Mouse (Mus musculus) urinary bladder, postnatal 36 days (tissue): Measurements from ENCODE around the gene Tunar.
A peak's percentile ranks its signal among the peaks of the same experiment; 100 is the strongest.

ENCODE experiments used
- DNase-seq, 2 experiments: peaks; one replicate each; pipeline ENCODE4 v3.0.0; 2022; ENCODE audit warnings: low spot score in 2 of 2, mixed read lengths in 1 of 2

The Tunar gene

GRCm38 (mm10) chr12:105333570-105333969 lies at the start of gene Tunar:
Gene Tunar, plus strand, starts transcription at chr12:105333870.
- no peak for DNase-seq

DNA sequence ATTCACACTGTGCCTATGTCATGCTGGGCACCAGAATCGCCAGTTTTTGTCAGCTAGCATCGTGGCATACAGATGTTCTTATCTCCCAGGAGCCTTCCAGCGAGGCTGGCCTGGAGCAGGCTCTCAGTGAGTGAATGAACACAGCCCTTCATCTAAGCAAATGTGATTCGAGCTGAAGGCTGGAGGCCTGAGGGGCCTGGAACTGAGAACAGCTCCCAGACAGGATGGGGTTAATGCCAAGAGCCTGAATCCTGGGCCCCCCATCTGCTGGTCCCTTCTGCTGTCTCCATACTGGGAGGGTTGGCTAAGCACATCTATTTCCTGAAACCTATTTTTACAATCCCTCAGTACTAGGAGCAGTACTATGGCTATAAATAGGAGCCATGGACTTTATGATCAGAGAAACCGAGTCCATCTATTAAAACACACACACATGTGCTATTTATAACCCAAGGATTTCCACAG lies 21.1 kb upstream of the Tunar start:
- DNase-seq, result no peak

DNA sequence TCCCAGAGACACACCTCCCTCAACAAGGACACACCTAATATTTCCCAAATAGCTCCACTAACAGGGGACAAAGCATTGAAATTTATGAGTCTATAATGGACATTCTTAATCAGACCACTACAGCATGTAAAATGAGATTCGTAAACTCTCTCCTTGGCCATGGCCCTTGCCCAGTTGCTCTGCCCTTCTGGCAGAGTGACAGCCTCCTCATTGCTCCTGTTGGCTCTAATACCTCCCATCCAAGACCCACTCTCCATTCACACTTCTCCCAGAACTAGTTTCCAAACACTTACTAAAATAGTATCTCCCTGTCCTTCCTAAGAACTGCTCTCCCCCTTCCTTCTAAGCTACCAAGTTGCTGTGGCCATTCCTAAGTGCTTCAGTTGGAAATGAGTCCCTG lies 19.3 kb upstream of the Tunar start:
- no peak for DNase-seq

DNA sequence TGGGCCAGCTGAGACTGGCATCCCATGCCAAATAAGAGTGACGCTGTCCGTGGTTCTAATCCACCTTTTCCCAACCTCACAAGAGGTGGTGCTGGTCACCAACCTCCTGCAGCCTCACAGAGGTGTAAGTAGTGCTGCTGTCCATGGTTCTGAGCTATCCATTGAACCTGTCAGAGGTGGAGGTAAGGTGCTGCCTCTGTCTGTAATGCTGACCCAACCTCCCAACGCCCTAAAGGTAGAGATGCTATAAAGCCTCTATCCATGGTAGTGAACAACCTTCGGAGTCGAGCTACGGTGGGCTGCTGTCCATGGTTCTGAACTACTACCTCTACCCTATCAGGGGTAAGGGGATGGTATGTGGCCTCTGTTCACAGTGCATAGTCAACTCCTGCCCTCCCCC lies 11.5 kb upstream of the Tunar start:
- DNase-seq, result peak in 1 of 2 experiments; percentile 1

- no peak for DNase-seq
These were observed 6.6 kb upstream of the Tunar start for GRCm38 (mm10) chr12:105327051-105327450.

DNA sequence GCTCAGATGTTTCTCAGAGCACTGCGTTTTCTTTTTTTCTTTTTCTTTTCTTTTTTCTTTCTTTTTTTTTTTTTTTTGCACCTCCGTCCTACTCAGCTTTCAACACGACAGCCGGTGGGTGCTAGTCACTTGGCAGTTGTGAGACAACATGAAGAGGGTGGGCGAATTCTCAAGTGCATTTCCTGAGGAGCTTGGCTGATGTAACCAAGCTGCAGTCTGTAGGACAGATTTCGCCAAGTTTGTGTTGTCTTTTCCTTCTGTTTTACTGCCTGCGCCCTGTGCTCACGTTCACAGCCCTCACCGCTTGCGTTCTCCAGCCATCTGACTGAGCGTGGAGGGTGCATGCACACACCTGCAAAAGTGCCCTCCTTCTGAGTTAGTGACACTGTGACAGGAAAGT lies 5.3 kb upstream of the Tunar start:
- no peak for DNase-seq

GRCm38 (mm10) chr12:105336094-105336420 lies 2.4 kb downstream of the Tunar start:
- no peak for DNase-seq

DNA sequence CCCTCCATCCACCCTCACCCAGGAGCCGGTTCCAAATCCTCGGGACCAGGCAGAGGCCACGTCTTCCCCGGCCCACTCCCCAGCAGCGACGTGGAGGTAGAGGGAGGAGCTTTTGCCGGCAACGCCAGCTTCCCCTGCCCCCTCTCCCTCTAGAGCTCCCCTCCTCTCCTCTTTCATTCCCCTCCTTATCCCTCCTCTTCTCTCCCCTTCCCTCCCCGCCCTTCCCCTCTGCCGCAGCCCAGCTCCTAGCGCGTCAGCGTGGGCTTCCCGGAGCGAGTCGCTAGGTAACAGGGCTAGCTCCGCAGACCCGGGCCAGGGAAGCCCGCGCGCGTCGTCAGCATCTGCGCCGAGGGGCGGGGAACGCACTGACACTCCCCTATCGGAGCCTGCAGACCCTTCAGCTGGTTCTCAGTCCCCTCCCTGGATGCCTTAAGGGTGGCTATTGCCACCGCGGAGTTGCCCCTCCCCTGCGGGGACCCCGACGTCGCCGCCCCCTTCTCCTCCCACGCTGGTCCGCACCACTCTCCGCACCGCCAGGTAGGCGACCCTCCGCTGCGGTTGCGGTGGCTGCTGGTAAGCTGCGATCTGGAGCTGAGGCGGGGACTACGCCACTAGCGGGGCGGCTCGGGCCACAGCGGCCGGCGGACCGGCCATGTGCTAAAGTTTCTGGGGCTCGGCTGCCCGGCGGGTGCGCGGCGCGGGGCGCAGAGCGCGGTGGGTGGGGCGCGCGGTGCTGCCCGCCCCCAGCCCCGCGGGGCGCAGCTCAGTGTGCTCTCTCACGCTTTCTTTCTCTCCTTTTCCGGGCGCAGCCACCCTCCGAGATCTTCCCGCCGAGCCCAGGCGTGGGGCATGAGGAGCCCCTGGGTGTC lies 3.0 kb downstream of the Tunar start:
- DNase-seq, result no peak

GRCm38 (mm10) chr12:105337290-105338005 lies 3.8 kb downstream of the Tunar start:
- DNase-seq, result no peak

DNA sequence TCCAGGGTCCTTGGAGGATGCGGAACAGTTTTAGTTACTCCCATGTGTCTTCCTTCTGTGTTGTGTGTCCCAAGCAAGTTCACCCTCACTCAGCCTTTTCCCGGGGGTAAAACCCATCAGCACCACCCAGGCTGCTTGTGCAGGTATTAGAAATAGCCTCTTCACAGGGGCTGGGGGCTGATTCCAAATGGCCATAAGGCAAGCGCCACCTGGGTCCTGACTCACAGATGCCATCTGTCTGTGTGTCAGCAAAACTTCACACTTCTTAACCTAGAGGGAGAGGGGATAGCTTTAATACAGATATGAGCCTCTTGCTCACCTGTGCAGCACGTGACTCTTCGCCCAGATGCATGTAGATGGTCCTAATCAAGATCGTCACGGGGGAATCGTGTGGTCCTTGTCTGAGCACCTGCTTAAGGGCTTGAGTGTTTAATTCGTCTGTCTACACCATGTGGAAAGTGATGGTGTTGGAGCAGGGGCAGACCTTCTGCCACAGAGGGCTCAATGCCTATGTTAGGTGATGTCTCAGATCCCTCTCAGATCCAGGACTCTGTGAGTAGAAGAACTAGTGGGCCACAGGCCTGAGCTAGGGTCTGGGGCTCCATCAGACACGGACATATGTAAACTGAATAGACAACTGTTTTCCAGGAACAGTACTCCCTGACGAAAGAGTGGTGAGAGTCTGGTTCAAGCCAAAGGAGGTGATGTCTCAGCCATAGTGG lies 4.7 kb downstream of the Tunar start:
- DNase-seq, result no peak

DNA sequence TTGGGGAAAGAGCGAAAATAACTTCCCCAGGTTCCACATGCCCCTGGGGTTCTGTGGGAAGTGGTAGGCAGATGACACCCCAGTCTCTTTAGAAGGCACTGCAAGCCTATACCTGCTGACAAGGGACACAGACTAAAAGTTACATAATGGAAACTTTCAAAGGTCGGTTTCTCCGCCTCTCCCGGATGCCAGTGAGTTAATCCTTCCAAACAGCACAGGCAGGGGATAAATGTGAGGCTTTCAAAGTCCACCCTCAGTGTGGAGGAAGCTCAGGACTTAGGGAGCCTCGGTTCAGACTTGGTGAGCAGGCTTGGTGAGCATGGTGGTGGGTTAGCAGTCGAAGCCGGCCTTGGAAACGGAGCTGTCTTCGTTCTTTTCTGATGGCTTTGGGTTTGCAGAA lies 7.9 kb downstream of the Tunar start:
- DNase-seq, result no peak

DNA sequence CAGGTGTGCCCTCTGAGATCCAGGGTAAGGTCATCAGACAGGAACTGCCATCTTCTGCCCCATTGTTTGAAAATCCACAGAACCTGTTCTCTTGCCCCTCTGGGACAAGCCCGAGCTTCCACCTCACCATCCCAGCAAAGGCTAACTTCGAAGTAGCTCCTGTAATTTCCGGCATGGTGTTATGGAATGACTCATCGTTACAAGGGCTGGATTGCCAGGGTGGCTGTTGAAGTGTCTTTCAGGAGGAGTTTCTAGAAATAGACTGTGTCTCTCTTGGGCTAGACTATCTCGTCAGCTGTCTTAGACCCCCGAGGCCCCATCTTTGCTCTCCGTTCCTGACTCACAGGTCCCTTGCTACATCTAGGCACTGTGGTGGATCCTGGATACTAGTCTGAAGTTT lies 10.8 kb downstream of the Tunar start:
- no peak for DNase-seq

GRCm38 (mm10) chr12:105346861-105347260 lies 13.2 kb downstream of the Tunar start:
- no peak for DNase-seq

DNA sequence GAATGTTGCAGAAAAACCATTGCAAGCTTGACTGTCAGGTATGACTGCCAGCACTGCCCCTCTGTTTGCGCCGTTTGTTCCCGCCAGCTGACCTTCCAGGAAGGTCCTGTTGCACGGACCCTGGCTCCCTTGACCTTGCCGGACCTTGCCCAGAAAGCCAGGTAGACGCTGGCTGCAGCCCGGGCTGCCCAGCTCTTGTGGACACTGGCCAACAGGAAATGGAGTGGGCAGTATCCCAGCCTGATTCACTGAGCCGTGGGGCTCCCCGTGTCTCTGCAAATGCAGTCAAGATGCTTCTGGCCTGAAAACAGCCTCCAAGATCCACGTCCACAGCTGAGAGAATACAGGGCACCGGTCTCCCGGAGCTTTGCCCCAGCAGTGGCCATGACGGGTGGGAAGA lies 13.6 kb downstream of the Tunar start:
- no peak for DNase-seq

DNA sequence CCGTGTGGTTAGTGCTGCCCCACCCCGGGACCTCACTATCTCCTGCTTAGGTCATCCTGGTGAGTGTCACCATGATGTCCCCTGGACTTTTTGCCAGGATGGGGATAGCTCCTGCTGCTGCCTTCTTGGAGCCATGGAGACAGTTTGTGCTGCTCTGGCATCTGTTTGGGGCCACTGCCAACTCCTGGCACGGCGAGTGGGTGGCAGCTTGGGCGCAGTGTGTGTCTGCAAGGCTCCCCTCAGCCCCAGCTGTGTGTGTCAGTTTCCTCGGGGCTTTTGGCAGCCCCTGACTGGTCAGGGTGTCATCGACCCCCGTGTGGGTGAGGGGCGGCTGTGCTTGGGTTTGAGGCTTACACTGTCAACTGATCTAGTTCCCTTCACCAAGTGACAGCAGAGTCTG lies 20.6 kb downstream of the Tunar start:
- DNase-seq, result no peak

GRCm38 (mm10) chr12:105354772-105355171 lies 21.1 kb downstream of the Tunar start:
- DNase-seq, result no peak

- DNase-seq, result no peak
These were observed 23.1 kb downstream of the Tunar start for GRCm38 (mm10) chr12:105356781-105357180.

- DNase-seq, result no peak
These were observed 30.0 kb downstream of the Tunar start for GRCm38 (mm10) chr12:105363648-105364047.

- no peak for DNase-seq
These were observed 40.9 kb downstream of the Tunar start for GRCm38 (mm10) chr12:105374564-105374963.

DNA sequence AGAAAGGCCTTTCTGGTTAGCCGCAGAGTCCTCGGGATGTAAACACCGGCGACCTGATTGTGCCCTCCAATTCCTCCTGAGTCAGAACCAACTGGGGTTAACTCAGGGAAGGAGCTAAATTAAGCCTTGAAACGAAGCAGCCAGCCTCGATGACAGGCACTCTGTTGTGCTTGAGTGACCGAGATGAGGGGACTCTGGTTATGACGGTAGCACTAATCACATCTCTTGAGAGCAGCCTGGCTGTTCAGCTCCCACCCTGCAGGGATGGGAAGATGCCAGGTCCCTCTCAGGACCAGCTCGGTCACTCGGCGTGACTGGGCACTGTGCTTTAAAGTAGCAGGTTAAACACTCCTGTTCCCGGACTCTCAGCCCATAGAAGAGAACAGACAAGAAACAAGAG lies 43.3 kb downstream of the Tunar start:
- DNase-seq, result no peak

DNA sequence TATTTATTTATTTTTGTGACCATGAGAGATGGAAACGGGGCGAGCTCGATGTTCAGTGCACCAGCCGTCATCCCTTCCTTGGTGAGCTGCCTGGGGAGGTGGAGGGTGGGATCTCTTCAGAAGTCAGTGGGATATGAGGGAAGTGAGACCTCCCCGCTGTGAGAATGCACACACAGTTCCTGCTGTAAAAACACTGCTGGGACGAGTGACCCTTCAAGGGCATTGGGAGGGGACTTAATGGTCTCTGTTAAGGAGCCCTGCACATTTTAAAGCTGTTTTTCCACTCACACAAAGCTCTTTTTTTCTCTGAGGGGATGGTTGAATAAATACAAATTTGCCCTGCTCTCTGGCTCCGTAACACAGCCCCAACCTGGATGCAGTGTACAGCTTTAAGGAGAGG lies 49.1 kb downstream of the Tunar start:
- no peak for DNase-seq

DNA sequence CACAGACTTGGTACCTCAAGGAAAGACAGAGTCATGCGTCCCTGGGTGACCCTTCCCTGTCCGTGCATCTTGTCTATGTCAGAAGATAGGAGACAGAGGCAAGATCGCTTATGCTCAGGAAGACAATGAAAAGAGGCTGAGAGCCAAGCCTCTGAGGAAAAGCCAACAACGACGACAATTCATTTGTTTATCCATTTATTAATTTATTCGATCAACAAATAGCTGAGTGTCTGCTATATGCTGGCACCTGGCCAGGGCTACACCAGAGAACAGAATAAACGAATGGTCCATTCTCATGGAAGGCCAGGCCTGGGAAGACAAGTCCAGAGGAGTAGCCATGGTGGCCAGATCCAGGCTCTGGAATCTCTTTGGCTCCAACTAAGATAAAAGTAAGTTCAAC lies 61.0 kb downstream of the Tunar start:
- DNase-seq, result no peak

GRCm38 (mm10) chr12:105398172-105398571 lies 64.5 kb downstream of the Tunar start:
- no peak for DNase-seq
